Mouse (Mus musculus): ENCODE results near the gene Ccpg1.

DNA sequence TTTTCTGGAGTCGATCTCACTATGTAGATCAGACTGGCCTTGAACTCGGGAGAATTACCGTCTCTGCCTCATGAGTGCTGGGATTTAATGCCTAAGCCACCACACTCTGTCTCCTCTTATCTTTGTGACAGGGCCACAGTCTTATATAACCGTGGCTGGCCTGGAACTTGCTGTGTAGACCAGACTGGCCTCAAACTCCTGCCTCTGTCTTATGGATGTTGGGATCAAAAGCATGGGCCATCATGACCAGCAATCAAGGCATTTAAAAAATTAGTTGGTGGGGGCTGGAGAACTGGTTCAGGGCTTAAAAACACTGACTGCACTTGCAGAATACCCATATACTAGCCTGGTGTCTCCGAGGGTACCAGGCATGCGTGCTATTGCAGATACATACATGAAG lies 54.9 kb downstream of the Ccpg1 start, which contains the start of gene Pigb:
- no peak for TF ChIP-seq CTCF (IDR thresholded peaks at IDR 0.05; ENCODE audit: extremely low read depth, insufficient read depth, low read length)
- no peak for TF ChIP-seq POLR2A (IDR thresholded peaks at IDR 0.05; ENCODE audit: extremely low read depth, insufficient read depth, low read length)
